Mouse (Mus musculus) right cerebral cortex, adult 18-20 months (tissue): ENCODE results near the gene Dll4.
A peak's percentile ranks its signal among the peaks of the same experiment; 100 is the strongest.

Experiments used
- DNase-seq: peaks from one replicate; pipeline ENCODE4 v3.0.0; 2022; ENCODE audit warnings: mixed read lengths

The Dll4 gene

GRCm38 (mm10) chr2:119312380-119312958 is 13.1 kb upstream of the Dll4 start:
- DNase-seq, result no peak

- DNase-seq, result no peak
These were observed 11.7 kb upstream of the Dll4 start for GRCm38 (mm10) chr2:119313780-119314479.

DNA sequence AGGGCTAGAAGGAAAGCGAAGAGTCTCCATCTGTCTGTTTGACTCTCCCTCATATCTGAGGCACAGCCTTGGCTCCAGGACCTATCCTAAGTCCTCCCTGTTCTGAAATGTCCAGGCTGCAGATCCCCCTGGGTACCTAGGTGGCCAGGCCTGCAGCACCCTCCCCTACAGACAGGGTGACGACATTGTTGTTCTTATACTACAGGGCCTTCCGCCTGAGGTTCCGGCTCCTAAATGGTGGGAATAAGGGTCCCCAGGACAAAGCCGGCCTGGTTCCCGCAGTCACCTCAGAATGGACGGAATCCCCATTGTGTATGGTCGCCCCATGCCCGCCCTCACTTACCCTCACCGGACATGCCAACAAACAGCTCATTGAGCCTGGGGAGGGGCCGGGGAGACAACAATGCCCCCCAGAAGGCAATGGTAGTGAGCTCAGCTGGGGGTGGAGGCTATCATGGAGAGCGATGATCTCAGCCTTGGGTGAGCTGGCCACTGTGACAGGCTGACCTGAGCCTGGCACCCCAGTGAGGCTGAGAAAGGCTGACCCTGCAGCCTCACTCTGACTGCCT is 10.8 kb upstream of the Dll4 start:
- no peak for DNase-seq

DNA sequence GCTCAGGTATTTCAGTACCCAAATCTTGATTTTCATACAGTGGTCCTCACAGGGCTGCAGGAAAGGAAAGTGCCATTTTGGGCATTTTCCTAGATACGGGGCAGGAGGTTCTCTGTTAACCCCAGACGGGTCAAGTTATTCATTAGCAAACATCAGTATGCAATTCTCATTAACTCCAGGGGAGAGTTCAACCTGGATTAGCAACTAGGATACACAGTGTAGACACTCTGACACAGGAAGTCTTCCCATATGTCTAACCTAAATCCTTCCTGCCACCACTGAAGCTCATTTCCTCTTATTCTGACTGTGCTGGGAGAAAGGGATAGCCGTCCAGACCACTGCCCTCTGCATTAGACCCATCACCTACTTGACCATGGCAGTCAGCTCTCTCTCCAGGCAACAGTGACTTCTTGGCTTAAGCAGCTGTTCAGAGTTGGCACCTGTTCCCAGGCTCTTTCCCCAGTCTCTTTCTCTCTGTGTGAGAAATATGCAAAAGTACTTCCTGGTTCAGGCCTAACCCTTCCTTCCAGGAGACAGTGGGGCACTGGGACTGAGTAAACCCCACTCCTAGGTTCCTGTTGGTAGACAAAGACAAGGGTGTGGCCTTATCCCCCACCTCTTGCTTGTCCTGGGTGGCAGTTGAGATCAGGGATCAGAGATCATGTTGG is 7.4 kb upstream of the Dll4 start:
- DNase-seq, result no peak

DNA sequence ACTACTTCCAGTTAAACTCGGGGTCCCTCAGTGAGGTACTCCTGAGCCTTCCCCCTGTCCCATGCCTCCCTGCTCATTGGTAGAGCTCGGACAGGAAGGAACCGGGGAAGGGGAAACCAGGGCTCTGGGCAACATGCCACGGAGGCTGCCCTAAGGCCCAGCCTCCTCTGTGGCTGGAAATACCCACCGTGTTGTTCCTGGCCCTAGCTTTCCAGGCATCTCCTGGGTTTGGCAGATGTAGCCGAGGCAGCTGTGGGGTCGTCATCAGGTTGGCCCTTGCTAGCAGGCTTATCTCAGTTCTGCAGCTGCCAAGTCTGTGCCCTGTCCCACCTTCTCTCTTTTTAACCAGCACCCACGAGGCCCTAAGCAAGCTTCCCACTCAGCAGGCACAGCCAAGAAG is 5.0 kb upstream of the Dll4 start:
- DNase-seq, result no peak

GRCm38 (mm10) chr2:119321771-119322586 is 3.6 kb upstream of the Dll4 start:
- DNase-seq, result no peak

GRCm38 (mm10) chr2:119322587-119323300 is 2.8 kb upstream of the Dll4 start:
- DNase-seq, result peak; percentile 56

GRCm38 (mm10) chr2:119323866-119324575 is 1.6 kb upstream of the Dll4 start:
- no peak for DNase-seq

- DNase-seq, result no peak
These were observed 837 bp upstream of the Dll4 start for GRCm38 (mm10) chr2:119324576-119325318.

- DNase-seq, result no peak
These were observed 847 bp downstream of the Dll4 start for GRCm38 (mm10) chr2:119326161-119327101.

GRCm38 (mm10) chr2:119327102-119327480 is 1.5 kb downstream of the Dll4 start:
- peak; percentile 13 for DNase-seq

- no peak for DNase-seq
These were observed 2.5 kb downstream of the Dll4 start for GRCm38 (mm10) chr2:119327942-119328526.

GRCm38 (mm10) chr2:119328546-119328945 is 3.0 kb downstream of the Dll4 start:
- no peak for DNase-seq

- DNase-seq, result no peak
These were observed 3.7 kb downstream of the Dll4 start for GRCm38 (mm10) chr2:119329123-119329817.

DNA sequence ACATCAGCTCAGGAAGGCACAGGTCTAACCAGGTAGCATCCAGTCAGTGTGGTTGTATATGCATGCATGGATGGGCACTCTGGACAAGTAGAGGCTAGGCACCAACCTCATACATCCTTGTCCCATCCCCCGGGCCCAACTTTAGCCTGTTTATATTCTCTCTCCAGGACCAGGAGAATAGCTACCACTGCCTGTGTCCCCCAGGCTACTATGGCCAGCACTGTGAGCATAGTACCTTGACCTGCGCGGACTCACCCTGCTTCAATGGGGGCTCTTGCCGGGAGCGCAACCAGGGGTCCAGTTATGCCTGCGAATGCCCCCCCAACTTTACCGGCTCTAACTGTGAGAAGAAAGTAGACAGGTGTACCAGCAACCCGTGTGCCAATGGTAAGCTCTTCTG is 5.2 kb downstream of the Dll4 start:
- DNase-seq, result no peak

- DNase-seq, result no peak
These were observed 6.6 kb downstream of the Dll4 start for GRCm38 (mm10) chr2:119332177-119332661.

DNA sequence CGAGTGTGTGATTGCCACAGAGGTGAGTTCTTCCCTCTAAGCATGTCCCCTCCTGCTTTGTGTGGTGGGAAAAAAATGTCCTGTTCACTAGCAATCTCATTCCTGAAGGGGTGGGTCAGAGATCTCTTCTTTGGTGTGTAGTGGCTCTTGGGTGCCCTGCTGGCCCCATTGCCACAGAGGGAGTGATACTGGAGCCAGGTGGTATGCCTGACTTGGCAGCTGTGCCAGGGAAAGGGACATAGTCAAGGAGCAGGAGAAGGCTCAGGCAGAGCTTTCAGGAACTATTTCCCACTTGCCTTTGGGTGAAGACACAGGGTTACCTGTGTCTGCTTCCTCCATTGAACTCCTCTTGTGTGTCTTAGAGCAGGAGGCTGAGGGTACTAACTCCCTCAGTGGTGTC is 8.6 kb downstream of the Dll4 start:
- DNase-seq, result no peak

GRCm38 (mm10) chr2:119334964-119335525 is 9.5 kb downstream of the Dll4 start:
- DNase-seq, result no peak
